Mouse (Mus musculus) thymus, adult 2 months (tissue): ENCODE data around the gene Igfbp7.

Source experiments
- CTCF ChIP-seq: fragments of 200-500 bp; IDR thresholded peaks from 2 replicates; pipeline ENCODE4 v1.5.1; 2012; ENCODE audit warnings: mild to moderate bottlenecking, control low read depth, low read length, moderate library complexity, borderline replicate concordance; ENCODE audit not compliant: control insufficient read depth, poor library complexity, insufficient read depth; ENCODE audit errors: extremely low read depth
- POLR2A ChIP-seq: fragments of 200-500 bp; IDR thresholded peaks from 2 replicates; pipeline ENCODE4 v1.6.1; 2012; ENCODE audit warnings: mild to moderate bottlenecking, low read length, control low read depth, moderate library complexity; ENCODE audit not compliant: control insufficient read depth, poor library complexity, insufficient read depth; ENCODE audit errors: extremely low read depth

DNA sequence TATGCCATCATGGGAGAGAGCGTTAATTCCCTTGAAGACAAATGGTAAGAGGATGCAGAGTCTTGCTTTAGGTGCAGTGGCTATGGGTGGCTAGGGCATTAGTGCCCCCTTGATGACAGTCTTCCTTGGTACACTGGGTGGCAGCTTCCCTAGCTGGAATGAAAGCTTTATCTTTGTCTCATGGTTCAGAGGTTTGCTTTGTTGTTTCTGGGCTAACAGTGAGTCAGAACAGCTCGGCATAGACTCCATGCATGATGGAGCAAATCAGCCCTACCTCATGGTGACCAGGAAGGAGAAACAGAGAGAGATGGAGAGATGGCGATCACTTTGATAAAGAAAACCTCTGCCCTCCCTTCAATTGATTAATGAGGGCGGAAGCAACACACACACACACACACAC, 28.5 kb upstream of the Igfbp7 start:
- TF ChIP-seq CTCF (no peak), POLR2A (no peak)
